Mouse (Mus musculus) heart, postnatal 10 days (tissue): ENCODE results near the gene Lgals1. TPM values are rescaled to one million over a fixed set of nuclear protein-coding genes. Genes with fewer than 3 reads are reported as not detected.
"Not testable (repeated sequence)": the region's sequence is repeated elsewhere in the genome, so short reads cannot be mapped to it uniquely, and the experiment has no call there.

Experiments used
- DNase-seq, 2 experiments: peaks; one replicate each; pipeline ENCODE4 v3.0.0; 2021
- intact Hi-C: fragments of 180-260 bp; cut with DNase I; formaldehyde crosslinking; loops from one replicate; pipeline ENCODE4 v1.15.1; 2025
- total RNA-seq, 2 experiments: library from RNA; stranded (reverse); gene quantifications; 2 replicates each; pipeline ENCODE4 v1.2.3; 2021

Gene Lgals1
- 100 to 1,000 TPM; 372 to 385 TPM for total RNA-seq

GRCm38 (mm10) chr15:78926021-78926919 is at the start of gene Lgals1:
Gene Lgals1, plus strand, starts transcription at chr15:78926725.
- intact Hi-C loops = no loop called here
- DNase-seq = peak; percentile 95 to 96

GRCm38 (mm10) chr15:78876991-78877809 is 49.3 kb upstream of the Lgals1 start, which contains the start of gene Gga1:
Gene Gga1, plus strand, starts transcription at chr15:78877190.
- intact Hi-C loops = no loop called here
- peak; percentile 97 to 98 for DNase-seq

GRCm38 (mm10) chr15:78877810-78878390 is 48.6 kb upstream of the Lgals1 start:
- DNase-seq = peak; percentile 52 to 56
- intact Hi-C loops = no loop called here

- intact Hi-C loops, DNase-seq: not testable (repeated sequence)
These were observed 47.6 kb upstream of the Lgals1 start for GRCm38 (mm10) chr15:78878792-78879516.

- DNase-seq = no peak
- intact Hi-C loops = no loop called here
These were observed 46.1 kb upstream of the Lgals1 start for GRCm38 (mm10) chr15:78880432-78880831.

- intact Hi-C loops = no loop called here
These were observed 44.7 kb upstream of the Lgals1 start for GRCm38 (mm10) chr15:78881828-78882227.

GRCm38 (mm10) chr15:78889401-78889853 is 37.1 kb upstream of the Lgals1 start:
- intact Hi-C loops = no loop called here
- no peak for DNase-seq

More at GRCm38 (mm10) chr15:78881828-78882227, 44.7 kb upstream of the Lgals1 start:
- no peak for DNase-seq

GRCm38 (mm10) chr15:78892440-78892839 is 34.1 kb upstream of the Lgals1 start:
- DNase-seq = no peak
- intact Hi-C loops = no loop called here

GRCm38 (mm10) chr15:78894726-78895125 is 31.8 kb upstream of the Lgals1 start:
- intact Hi-C loops = no loop called here
- DNase-seq = no peak

- no peak for DNase-seq
- intact Hi-C loops = no loop called here
These were observed 30.8 kb upstream of the Lgals1 start for GRCm38 (mm10) chr15:78895741-78896140.

- intact Hi-C loops = no loop called here
These were observed 30.4 kb upstream of the Lgals1 start for GRCm38 (mm10) chr15:78896149-78896548.

GRCm38 (mm10) chr15:78897488-78897887 is 29.0 kb upstream of the Lgals1 start:
- DNase-seq = no peak
- intact Hi-C loops = no loop called here

More at GRCm38 (mm10) chr15:78896149-78896548, 30.4 kb upstream of the Lgals1 start:
- DNase-seq = no peak

GRCm38 (mm10) chr15:78898507-78899001 is 28.0 kb upstream of the Lgals1 start:
- intact Hi-C loops = no loop called here
- DNase-seq = no peak

GRCm38 (mm10) chr15:78899409-78899739 is 27.2 kb upstream of the Lgals1 start, which contains the start of gene Gm49510:
Gene Gm49510, plus strand, starts transcription at chr15:78899667.
- intact Hi-C loops = no loop called here
- no peak for DNase-seq

GRCm38 (mm10) chr15:78899740-78900584 is 26.6 kb upstream of the Lgals1 start, which contains the start of gene Sh3bp1:
Gene Sh3bp1, plus strand, starts transcription at chr15:78899768.
- intact Hi-C loops = loop anchor here (5.0 kb wide), 1 partner anchor 117 kb away; no protein-coding TSS in a partner anchor
- peak; percentile 73 to 75 for DNase-seq

- intact Hi-C loops = loop anchor here (5.0 kb wide), 1 partner anchor 116 kb away; no protein-coding TSS in a partner anchor
- DNase-seq = no peak
These were observed 25.7 kb upstream of the Lgals1 start for GRCm38 (mm10) chr15:78900585-78901421.

- intact Hi-C loops = loop anchor here (5.0 kb wide), 1 partner anchor 116 kb away; no protein-coding TSS in a partner anchor
- no peak for DNase-seq
These were observed 25.1 kb upstream of the Lgals1 start for GRCm38 (mm10) chr15:78901422-78901789.

- peak; percentile 88 to 93 for DNase-seq
- intact Hi-C loops = loop anchor here (5.0 kb wide), 1 partner anchor 114 kb away; no protein-coding TSS in a partner anchor
These were observed 23.3 kb upstream of the Lgals1 start for GRCm38 (mm10) chr15:78903243-78903642.
